Mouse (Mus musculus): Measurements from ENCODE around the gene Atp1a3. TPM values are rescaled to one million over a fixed set of nuclear protein-coding genes. Genes with fewer than 3 reads are reported as not detected.

The Atp1a3 gene
- polyA plus RNA-seq, 1 experiment: 0.12 TPM

- no peak for TF ChIP-seq GATA1 (IDR thresholded peaks at IDR 0.05; ENCODE audit: low read length)
Observed at GRCm38 (mm10) chr7:24948774-24949173, 57.0 kb downstream of the Atp1a3 start.

DNA sequence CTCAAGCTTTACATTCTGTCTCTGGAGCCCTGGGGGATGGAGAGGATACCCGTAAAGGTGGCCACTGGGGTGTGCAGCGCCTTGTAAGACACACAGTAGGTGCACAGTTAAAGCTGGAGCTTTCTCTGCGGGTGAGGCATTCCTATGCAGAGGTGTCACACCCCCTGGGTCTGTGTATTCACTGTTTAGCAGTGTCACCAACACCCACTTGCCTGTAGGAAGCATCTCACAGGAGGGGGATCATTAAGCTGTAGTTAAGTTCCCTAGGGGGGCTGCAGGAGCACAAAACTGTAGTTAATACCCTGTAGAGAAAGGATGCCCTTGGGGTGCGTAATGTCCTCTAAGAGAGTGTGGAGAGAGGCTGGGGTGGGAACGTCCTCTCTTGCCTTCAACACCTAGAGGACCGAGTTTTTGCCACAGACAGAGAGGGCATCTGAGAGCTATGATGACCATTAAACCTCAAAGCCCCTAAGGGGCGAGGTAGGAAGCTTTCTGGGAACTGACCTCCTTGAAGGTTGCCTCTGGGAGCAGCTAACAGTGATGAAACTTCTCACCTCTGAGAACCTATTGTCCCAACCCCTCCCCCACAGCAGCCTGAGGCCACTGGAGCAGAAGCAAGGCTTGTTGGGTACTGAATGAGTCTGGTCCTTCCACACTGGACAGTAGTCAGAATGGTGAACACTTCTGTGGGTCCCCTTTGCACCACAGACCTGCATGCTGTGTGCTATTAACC is 58.3 kb downstream of the Atp1a3 start:
- no peak for TF ChIP-seq GATA1 (IDR thresholded peaks at IDR 0.05; ENCODE audit: low read length)

DNA sequence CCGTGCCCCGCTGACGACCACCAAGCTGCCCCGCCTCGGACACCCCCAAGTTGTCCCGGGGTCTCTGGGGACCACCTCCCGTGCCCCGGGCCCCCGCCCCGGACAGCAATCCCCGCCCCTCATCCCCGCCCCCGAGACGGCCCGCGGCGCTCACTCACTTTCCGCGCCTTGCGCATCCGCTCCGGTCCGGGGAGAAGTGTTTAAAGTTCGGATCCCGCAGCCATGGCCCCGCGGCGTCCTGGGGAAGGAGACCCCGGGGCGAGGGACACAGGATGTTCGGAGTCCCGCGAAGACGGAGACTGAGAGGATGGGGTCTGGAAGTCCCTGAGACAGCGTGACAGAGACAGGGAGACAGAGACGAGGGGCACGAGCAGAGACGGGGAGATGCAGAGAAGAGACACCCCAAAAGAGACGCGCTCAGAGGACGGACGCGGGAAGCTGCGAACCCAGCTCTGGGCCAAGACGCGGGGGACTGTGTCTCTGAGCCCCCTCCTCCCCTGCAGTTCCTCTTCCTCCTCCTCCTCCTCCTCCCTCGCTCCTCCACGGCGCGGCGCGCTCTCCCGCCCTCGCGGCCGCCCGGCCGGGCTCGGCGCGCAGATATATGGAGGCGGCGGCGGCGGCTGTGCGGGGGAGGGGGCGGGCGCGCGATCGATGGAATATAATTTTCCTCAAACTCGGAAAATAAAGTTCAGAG is 61.4 kb downstream of the Atp1a3 start, which contains the start of gene Gm4881:
TSS of gene Gm4881 (minus strand) at position 238 of the 694 bp plus-strand sequence.
- no peak for TF ChIP-seq GATA1 (IDR thresholded peaks at IDR 0.05; ENCODE audit: low read length)

GRCm38 (mm10) chr7:24943641-24944040 is 62.1 kb downstream of the Atp1a3 start:
- no peak for TF ChIP-seq GATA1 (IDR thresholded peaks at IDR 0.05; ENCODE audit: low read length)

GRCm38 (mm10) chr7:24931651-24932050 is 74.1 kb downstream of the Atp1a3 start:
- TF ChIP-seq GATA1 (IDR thresholded peaks at IDR 0.05; ENCODE audit: low read length): no peak

- TF ChIP-seq GATA1 (IDR thresholded peaks at IDR 0.05; ENCODE audit: low read length): no peak
Observed at GRCm38 (mm10) chr7:24930475-24930874, 75.3 kb downstream of the Atp1a3 start.

Other genes starting within 250 kb of the Atp1a3 start
- 0.04 and 0.10 TPM in 2 replicates for gene Cd177, start 245.6 kb downstream of the Atp1a3 start, polyA plus RNA-seq (2012)
- gene Ceacam10, start 228.8 kb downstream of the Atp1a3 start, polyA plus RNA-seq (2012): not detected in 2 replicates
- gene Gm9844, start 143.7 kb downstream of the Atp1a3 start, polyA plus RNA-seq (2012): 0.15 and 0.21 TPM in 2 replicates
- gene Lypd4, start 136.0 kb downstream of the Atp1a3 start, polyA plus RNA-seq (2012): not detected in 2 replicates
- not detected in 2 replicates for gene Dmrtc2, start 135.9 kb downstream of the Atp1a3 start, polyA plus RNA-seq (2012)
- gene Rps19, start 121.6 kb downstream of the Atp1a3 start, polyA plus RNA-seq (2012): 4,389 and 5,872 TPM in 2 replicates
- 0.04 and 0.05 TPM in 2 replicates for gene Cd79a, start 108.6 kb downstream of the Atp1a3 start, polyA plus RNA-seq (2012)
- 464 and 499 TPM in 2 replicates for gene Arhgef1, start 103.0 kb downstream of the Atp1a3 start, polyA plus RNA-seq (2012)
- not detected in 2 replicates for gene Gm4881, start 61.5 kb downstream of the Atp1a3 start, polyA plus RNA-seq (2012)
- 164 and 218 TPM in 2 replicates for gene Rabac1, start 33.2 kb downstream of the Atp1a3 start, polyA plus RNA-seq (2012)
- gene Grik5, start 66.4 kb upstream of the Atp1a3 start, polyA plus RNA-seq (2012): 137 and 175 TPM in 2 replicates
- gene Zfp574, start 66.6 kb upstream of the Atp1a3 start, polyA plus RNA-seq (2012): 70.8 and 77.5 TPM in 2 replicates
- gene Pou2f2, start 173.8 kb upstream of the Atp1a3 start, polyA plus RNA-seq (2012): 0.38 and 0.41 TPM in 2 replicates
- 81.6 and 102 TPM in 2 replicates for gene Dedd2, start 214.7 kb upstream of the Atp1a3 start, polyA plus RNA-seq (2012)
- 56.1 and 57.4 TPM in 2 replicates for gene Zfp526, start 215.5 kb upstream of the Atp1a3 start, polyA plus RNA-seq (2012)
- gene Gsk3a, start 231.9 kb upstream of the Atp1a3 start, polyA plus RNA-seq (2012): 169 and 188 TPM in 2 replicates
- gene Erf, start 244.8 kb upstream of the Atp1a3 start, polyA plus RNA-seq (2012): 136 and 176 TPM in 2 replicates

Measured in G1E-ER4 (cell line).